In genomic region chrX:20292040-20292417, GRCm38 (mm10) we compare ENCODE assay signal across 8 mouse cellular contexts. TPM values are rescaled to one million over a fixed set of nuclear protein-coding genes. Genes with fewer than 3 reads are reported as not detected.
DNase-seq lines count a peak whose midpoint lies in the region; ATAC-seq lines count a peak whose summit lies in the region.

No protein-coding gene starts in this region.

- H3K36me3 ChIP-seq in heart, embryonic 12.5 days, result no peaks in the 10 kb centered on the region
- H3K36me3 ChIP-seq in liver, embryonic 12.5 days, result no peaks in the 10 kb centered on the region

- peak; percentile 29; the same call in 1 of the 2 replicates for ATAC-seq in heart, embryonic 12.5 days (ENCODE audit: insufficient number of reproducible peaks, low FRiP score)
- ATAC-seq in liver, embryonic 12.5 days, result no peak

- no peak for DNase-seq in heart, postnatal 14 days
- peak; percentile 4 for DNase-seq in thymus, postnatal 4 days
- DNase-seq in thymus, postnatal 25 days, result no peak
- no peak for DNase-seq in right cerebral cortex, postnatal 25 days
- DNase-seq in frontal cortex, postnatal 25 days (ENCODE audit: low spot score in 2 of 2), result no peak
- DNase-seq in urinary bladder, adult 18-20 months (ENCODE audit: low spot score in 2 of 2), result no peak

- H3K9me3 ChIP-seq in heart, embryonic 12.5 days (replicated peaks), result no peaks in the 10 kb centered on the region
- H3K9me3 ChIP-seq in liver, embryonic 12.5 days (replicated peaks), result no peaks in the 10 kb centered on the region

- peak overlapping the region; percentile 67 for H3K4me2 ChIP-seq in heart, embryonic 12.5 days
- peak overlapping the region; percentile 69 for H3K4me2 ChIP-seq in liver, embryonic 12.5 days

- H3K9ac ChIP-seq in heart, embryonic 12.5 days, result no peak overlapping the region
- no peak overlapping the region for H3K9ac ChIP-seq in liver, embryonic 12.5 days

- H3K4me1 ChIP-seq in heart, embryonic 12.5 days (replicated peaks), result no peaks in the 10 kb centered on the region
- no peaks in the 10 kb centered on the region for H3K4me1 ChIP-seq in liver, embryonic 12.5 days

- peaks cover 5% of the 10 kb centered on the region; the same call in 1 of the 2 replicates for H3K27me3 ChIP-seq in heart, embryonic 12.5 days (replicated peaks)
- peaks cover 35% of the 10 kb centered on the region for H3K27me3 ChIP-seq in liver, embryonic 12.5 days (replicated peaks)

- H3K27ac ChIP-seq in heart, embryonic 12.5 days (ENCODE audit: poor library complexity, severe bottlenecking), result no peak overlapping the region
- no peak overlapping the region for H3K27ac ChIP-seq in liver, embryonic 12.5 days

- intact Hi-C loops in heart, postnatal 14 days (cut with DNase I), result no loop called here

- peak overlapping the region; percentile 65 for H3K4me3 ChIP-seq in heart, embryonic 12.5 days
- H3K4me3 ChIP-seq in liver, embryonic 12.5 days, result peak overlapping the region; percentile 52

- 32% methylated on average over 11 of the region's 11 CpGs for WGBS in heart, embryonic 12.5 days
- WGBS in liver, embryonic 12.5 days (ENCODE audit: insufficient replicate concordance), result 19% methylated on average over 11 of the region's 11 CpGs

RNA-seq across cellular contexts. Expression of gene Slc9a7, which starts 0.4 kb away (rescaled TPM):
- polyA plus RNA-seq in heart, embryonic 12.5 days (2016; fragmentation: Nextera tagmentation; extraction: Ambion mirVana), result 6.1 and 7.9 TPM in 2 replicates
- total RNA-seq in heart, postnatal 14 days (2021), result 1 to 10 TPM; 5.3 to 9.2 TPM
- polyA plus RNA-seq in liver, embryonic 12.5 days (2016; fragmentation: Nextera tagmentation; extraction: Ambion mirVana), result 0.43 and 0.48 TPM in 2 replicates
